ENCODE assay signal across 25 mouse cellular contexts in genomic region chr12:82441479-82441878, GRCm38 (mm10).
DNase-seq lines count a peak whose midpoint lies in the region; ATAC-seq and TF ChIP-seq lines count a peak whose summit lies in the region.
"Had no signal": no experiment of that assay in that cellular context is flagged by ENCODE, and none has a peak within 500 bp of the region (broad histone marks: within the 10 kb centered on the region; RNA-seq: fewer than 3 reads in every experiment).

No protein-coding gene starts in this region.

- no peaks in the 10 kb centered on the region for H3K27me3 ChIP-seq in kidney, embryonic 15.5 days
- H3K27me3 ChIP-seq in thymus, adult 2 months (ENCODE audit: control insufficient read depth, insufficient read depth, low read length) = no peaks in the 10 kb centered on the region
- H3K27me3 ChIP-seq: limb, embryonic 13.5 days; midbrain, embryonic 13.5 days; neural tube, embryonic 13.5 days had no signal

- no peak for DNase-seq in layer of hippocampus, adult 2 months (ENCODE audit: low spot score in 2 of 2)
- DNase-seq in layer of hippocampus, adult 9-10 months (ENCODE audit: low spot score) = no peak
- DNase-seq in kidney, postnatal 25 days = peak; percentile 61 to 68
- no peak for DNase-seq in thymus, adult 2 months
- DNase-seq in lung, postnatal 10 days = no peak
- no peak for DNase-seq in T-cell, adult 2 months (ENCODE audit: low spot score)
- DNase-seq: adrenal gland, adult 2 months; cerebellum, adult 2 months; cerebellum, postnatal 14 days; forebrain, postnatal 0 days; gastrocnemius, postnatal 10 days; liver, postnatal 0 days; retina, postnatal 1 day; right cerebral cortex, postnatal 14 days; thymus, postnatal 14 days had no signal

- 69% methylated on average over 3 of the region's 3 CpGs for WGBS in kidney, embryonic 15.5 days
- WGBS in thymus, adult 2 months = 96% methylated on average over 3 of the region's 3 CpGs

- no peak overlapping the region for H3K4me2 ChIP-seq in kidney, embryonic 15.5 days
- H3K4me2 ChIP-seq: limb, embryonic 13.5 days; liver, embryonic 11.5 days; midbrain, embryonic 13.5 days; neural tube, embryonic 13.5 days had no signal

- H3K27ac ChIP-seq in layer of hippocampus, adult 2 months = 0 out of 2 replicates have a peak overlapping the region, but pooled peaks have one; percentile 32
- peak overlapping the region; percentile 78 for H3K27ac ChIP-seq in kidney, embryonic 15.5 days
- no peak overlapping the region for H3K27ac ChIP-seq in thymus, adult 2 months (ENCODE audit: control insufficient read depth, insufficient read depth, low read length)
- H3K27ac ChIP-seq: left cerebral cortex, adult 2 months; limb, embryonic 13.5 days; macrophage; midbrain, embryonic 13.5 days; neural tube, embryonic 13.5 days had no signal

- H3K4me1 ChIP-seq in kidney, embryonic 15.5 days = peaks cover 4% of the 10 kb centered on the region
- H3K4me1 ChIP-seq in thymus, adult 2 months (replicated peaks; ENCODE audit: control insufficient read depth, insufficient read depth, low read length) = no peaks in the 10 kb centered on the region
- H3K4me1 ChIP-seq: limb, embryonic 13.5 days; midbrain, embryonic 13.5 days; neural tube, embryonic 13.5 days had no signal

- TF ChIP-seq POLR2A in thymus, adult 2 months (IDR thresholded peaks at IDR 0.05; ENCODE audit: control insufficient read depth, extremely low read depth, insufficient read depth, low read length, poor library complexity) = no peak

- H3K9me3 ChIP-seq in kidney, embryonic 15.5 days (replicated peaks) = no peaks in the 10 kb centered on the region
- H3K9me3 ChIP-seq: G1E; limb, embryonic 13.5 days; midbrain, embryonic 13.5 days; neural tube, embryonic 13.5 days had no signal

- no peak overlapping the region for H3K4me3 ChIP-seq in layer of hippocampus, adult 2 months
- no peak overlapping the region for H3K4me3 ChIP-seq in kidney, embryonic 15.5 days (replicated peaks)
- H3K4me3 ChIP-seq in thymus, adult 2 months (ENCODE audit: control insufficient read depth, insufficient read depth, low read length) = no peak overlapping the region
- H3K4me3 ChIP-seq: erythroblast, embryonic 14.5 days; left cerebral cortex, adult 2 months; limb, embryonic 13.5 days; midbrain, embryonic 13.5 days; neural tube, embryonic 13.5 days had no signal

- peak; percentile 70 for ATAC-seq in kidney, embryonic 15.5 days (replicated peaks; ENCODE audit: low FRiP score)
- ATAC-seq: forebrain, postnatal 0 days; hindbrain, embryonic 16.5 days; liver, postnatal 0 days; midbrain, embryonic 13.5 days had no signal

- H3K9ac ChIP-seq in kidney, embryonic 15.5 days = no peak overlapping the region
- H3K9ac ChIP-seq: forebrain, postnatal 0 days; limb, embryonic 13.5 days; liver, postnatal 0 days; midbrain, embryonic 13.5 days; neural tube, embryonic 13.5 days had no signal

- H3K36me3 ChIP-seq in kidney, embryonic 15.5 days = peaks cover 78% of the 10 kb centered on the region
- peaks cover 37% of the 10 kb centered on the region for H3K36me3 ChIP-seq in thymus, adult 2 months (ENCODE audit: control insufficient read depth, insufficient read depth, low read length)

- no peak for TF ChIP-seq CTCF in layer of hippocampus, adult 2 months (conservative IDR thresholded peaks at IDR 0.05)
- no peak for TF ChIP-seq CTCF in thymus, adult 2 months (IDR thresholded peaks at IDR 0.05; ENCODE audit: borderline replicate concordance, control insufficient read depth, extremely low read depth, insufficient read depth, low read length, poor library complexity)

Comparison
In these comparisons a context has a peak if more than half of its experiments do, and no peak if none do; other contexts are left out.
1. DNase-seq: peak in kidney, postnatal 25 days (2 of 2); none in layer of hippocampus, adult 2 months (0 of 2), layer of hippocampus, adult 9-10 months (single experiment), thymus, adult 2 months (single experiment), lung, postnatal 10 days (single experiment) and T-cell, adult 2 months (single experiment).